Mouse (Mus musculus) MEL (cell line): ENCODE measurements around the gene Tiparp. TPM values are rescaled to one million over a fixed set of nuclear protein-coding genes. Genes with fewer than 3 reads are reported as not detected.

ENCODE experiments used
- DNase-seq: peaks from one replicate; pipeline ENCODE4 v3.0.0; 2011; ENCODE audit warnings: low read depth, low spot score
- H3K27ac ChIP-seq: 2 replicates; pipeline ENCODE4 v1.5.1; 2012; ENCODE audit warnings: low read depth, mild to moderate bottlenecking, control low read depth, low read length, moderate library complexity; ENCODE audit not compliant: control insufficient read depth
- H3K27me3 ChIP-seq, 2 experiments: fragments of 150-350 bp in 1 of 2; sonication (generic) in 1 of 2; 2 replicates each; pipeline ENCODE4 v1.6.1; 2012; ENCODE audit warnings: low read length in 2 of 2, mild to moderate bottlenecking in 2 of 2, improper control_type of control experiment in 1 of 2, moderate library complexity in 1 of 2; ENCODE audit not compliant: insufficient read depth in 2 of 2, control insufficient read depth in 1 of 2
- H3K36me3 ChIP-seq, 2 experiments: 2 replicates each; pipeline ENCODE4 v1.6.1; 2012 to 2014; ENCODE audit warnings: low read length in 2 of 2, improper control_type of control experiment in 1 of 2, inconsistent platforms in 1 of 2, mild to moderate bottlenecking in 1 of 2; ENCODE audit not compliant: insufficient read depth in 2 of 2, control insufficient read depth in 1 of 2
- H3K4me1 ChIP-seq, 2 experiments: fragments of 150-350 bp in 1 of 2; sonication (generic) in 1 of 2; 2 replicates each; pipeline ENCODE4 v1.6.1; 2012; ENCODE audit warnings: low read length in 2 of 2, improper control_type of control experiment in 1 of 2, mild to moderate bottlenecking in 1 of 2; ENCODE audit not compliant: insufficient read depth in 2 of 2, control insufficient read depth in 1 of 2
- H3K4me3 ChIP-seq, 2 experiments: fragments of 150-350 bp in 1 of 2; sonication (generic) in 1 of 2; 2 replicates each; pipeline ENCODE4 v1.5.1; 2012; ENCODE audit warnings: low read depth in 2 of 2, low read length in 2 of 2, mild to moderate bottlenecking in 2 of 2, moderate library complexity in 2 of 2, control low read depth in 1 of 2, improper control_type of control experiment in 1 of 2; ENCODE audit not compliant: control insufficient read depth in 1 of 2, insufficient read depth in 1 of 2
- H3K79me2 ChIP-seq: 2 replicates; pipeline ENCODE4 v1.6.1; 2012; ENCODE audit warnings: mild to moderate bottlenecking, low read length, moderate library complexity; ENCODE audit not compliant: control insufficient read depth, poor library complexity, insufficient read depth
- H3K9ac ChIP-seq: 2 replicates; pipeline ENCODE4 v1.6.1; 2012; ENCODE audit warnings: low read depth, mild to moderate bottlenecking, control low read depth, low read length, moderate library complexity; ENCODE audit not compliant: control insufficient read depth, poor library complexity, severe bottlenecking
- H3K9me3 ChIP-seq: fragments of 150-350 bp; sonication (generic); replicated peaks from 2 replicates; pipeline ENCODE4 v1.6.1; 2012; ENCODE audit warnings: mild to moderate bottlenecking, low read length, improper control_type of control experiment, moderate library complexity; ENCODE audit not compliant: insufficient read depth
- BHLHE40 ChIP-seq: IDR thresholded peaks from 2 replicates; pipeline ENCODE4 v1.6.1; 2012; ENCODE audit warnings: low read depth, mild to moderate bottlenecking, inconsistent platforms, low read length, improper control_type of control experiment, borderline replicate concordance
- CHD1 ChIP-seq: IDR thresholded peaks from 2 replicates; pipeline ENCODE4 v1.6.1; 2012; ENCODE audit warnings: low read depth, mild to moderate bottlenecking, inconsistent platforms, low read length, improper control_type of control experiment
- CTCF ChIP-seq, 3 experiments: IDR thresholded peaks in 2 of 3; conservative IDR thresholded peaks in 1 of 3; 2 replicates each; pipeline ENCODE4 v1.5.1; 2011 to 2012; ENCODE audit warnings: low read length in 3 of 3, low read depth in 2 of 3, mild to moderate bottlenecking in 2 of 3, improper control_type of control experiment in 1 of 3, inconsistent platforms in 1 of 3, mixed read lengths in 1 of 3, moderate library complexity in 1 of 3; ENCODE audit not compliant: control insufficient read depth in 1 of 3, insufficient read depth in 1 of 3, poor library complexity in 1 of 3, severe bottlenecking in 1 of 3
- E2F4 ChIP-seq: IDR thresholded peaks from 2 replicates; pipeline ENCODE4 v1.6.1; 2011; ENCODE audit warnings: low read depth, low read length, improper control_type of control experiment, borderline replicate concordance
- ELF1 ChIP-seq: IDR thresholded peaks from 2 replicates; pipeline ENCODE4 v1.6.1; 2014; ENCODE audit warnings: low read depth, mild to moderate bottlenecking, inconsistent platforms, low read length, improper control_type of control experiment, moderate library complexity
- EP300 ChIP-seq, 2 experiments: IDR thresholded peaks; 2 replicates each; pipeline ENCODE4 v1.6.1; 2011; ENCODE audit warnings: improper control_type of control experiment in 2 of 2, low read length in 2 of 2, low read depth in 1 of 2, mild to moderate bottlenecking in 1 of 2
- ETS1 ChIP-seq: IDR thresholded peaks from 2 replicates; pipeline ENCODE4 v1.6.1; 2012; ENCODE audit warnings: low read depth, mild to moderate bottlenecking, inconsistent platforms, low read length, improper control_type of control experiment, moderate library complexity
- KAT2A ChIP-seq: conservative IDR thresholded peaks from 2 replicates; pipeline ENCODE4 v1.6.1; 2012; ENCODE audit warnings: low read depth, low read length, improper control_type of control experiment, inconsistent platforms
- MAX ChIP-seq: IDR thresholded peaks from 2 replicates; pipeline ENCODE4 v1.6.1; 2011; ENCODE audit warnings: low read length, improper control_type of control experiment
- MAZ ChIP-seq: IDR thresholded peaks from 2 replicates; pipeline ENCODE4 v1.6.1; 2012; ENCODE audit warnings: low read depth, mild to moderate bottlenecking, inconsistent platforms, low read length, improper control_type of control experiment
- MEF2A ChIP-seq: IDR thresholded peaks from 2 replicates; pipeline ENCODE4 v1.6.1; 2014; ENCODE audit warnings: low read depth, mild to moderate bottlenecking, inconsistent platforms, low read length, improper control_type of control experiment; ENCODE audit not compliant: poor library complexity, insufficient replicate concordance, severe bottlenecking; ENCODE audit errors: extremely low read depth
- MYB ChIP-seq: IDR thresholded peaks from 2 replicates; pipeline ENCODE4 v1.6.1; 2011; ENCODE audit warnings: mild to moderate bottlenecking, low read depth, low read length, improper control_type of control experiment
- NRF1 ChIP-seq: IDR thresholded peaks from 2 replicates; pipeline ENCODE4 v1.6.1; 2014; ENCODE audit warnings: low read depth, mild to moderate bottlenecking, inconsistent platforms, low read length, improper control_type of control experiment, moderate library complexity; ENCODE audit not compliant: poor library complexity, insufficient read depth, severe bottlenecking
- POLR2AphosphoS5 ChIP-seq: IDR thresholded peaks from 2 replicates; pipeline ENCODE4 v1.6.1; 2012; ENCODE audit warnings: low read depth, borderline replicate concordance, mild to moderate bottlenecking, inconsistent platforms, low read length, moderate library complexity, mixed read lengths
- RAD21 ChIP-seq: IDR thresholded peaks from 2 replicates; pipeline ENCODE4 v1.6.1; 2011; ENCODE audit warnings: mild to moderate bottlenecking, low read depth, low read length, improper control_type of control experiment
- RCOR1 ChIP-seq: IDR thresholded peaks from 2 replicates; pipeline ENCODE4 v1.6.1; 2012; ENCODE audit warnings: low read depth, mild to moderate bottlenecking, inconsistent platforms, low read length, improper control_type of control experiment
- SMC3 ChIP-seq: IDR thresholded peaks from 2 replicates; pipeline ENCODE4 v1.6.1; 2011; ENCODE audit warnings: low read depth, low read length, improper control_type of control experiment
- UBTF ChIP-seq: IDR thresholded peaks from 2 replicates; pipeline ENCODE4 v1.6.1; 2012; ENCODE audit warnings: low read depth, mild to moderate bottlenecking, inconsistent platforms, low read length, improper control_type of control experiment, moderate library complexity, borderline replicate concordance; ENCODE audit not compliant: insufficient read depth
- USF1 ChIP-seq: IDR thresholded peaks from 2 replicates; pipeline ENCODE4 v1.6.1; 2014; ENCODE audit warnings: low read depth, mild to moderate bottlenecking, inconsistent platforms, low read length, improper control_type of control experiment, moderate library complexity
- ZNF384 ChIP-seq: IDR thresholded peaks from 2 replicates; pipeline ENCODE4 v1.6.1; 2012; ENCODE audit warnings: low read depth, mild to moderate bottlenecking, inconsistent platforms, low read length, improper control_type of control experiment
- polyA plus RNA-seq, 2 experiments: library from polyadenylated mRNA; stranded (reverse) in 1 of 2; unstranded in 1 of 2; fragments of >175 nt in 1 of 2; fragments of >200 nt in 1 of 2; gene quantifications; 2 replicates each; pipeline versions ENCODE4 v1.2.1 to v1.2.4; 2012; ENCODE audit warnings: low replicate concordance in 2 of 2, low read depth in 1 of 2; ENCODE audit not compliant: insufficient read length in 2 of 2, insufficient read depth in 1 of 2, missing spikeins in 1 of 2
- total RNA-seq: library from RNA; depleted of rRNA; stranded (reverse); fragments of 300-350 nt; gene quantifications from 2 replicates; pipeline ENCODE4 v1.2.3, GENCODE M21; 2012

Gene Tiparp
- total and polyA plus RNA-seq, 3 experiments: 2.0 to 3.3 TPM; not detected in 1

- TF ChIP-seq EP300 (IDR thresholded peaks at IDR 0.05; ENCODE audit: low read depth in 1 of 2, low read length in 2 of 2): no peak
- TF ChIP-seq MYB: no peak
- no peak for TF ChIP-seq RAD21
- TF ChIP-seq NRF1: no peak
- TF ChIP-seq ZNF384: no peak
- TF ChIP-seq MAZ: no peak
- TF ChIP-seq UBTF: no peak
- no peak for TF ChIP-seq SMC3
- TF ChIP-seq POLR2AphosphoS5: no peak
- TF ChIP-seq MAX: no peak
- no peak for TF ChIP-seq RCOR1
- TF ChIP-seq ETS1: no peak
- no peak for TF ChIP-seq ELF1
- TF ChIP-seq MEF2A: no peak
- no peak for TF ChIP-seq CTCF (IDR thresholded peaks at IDR 0.05 in 2 of 3, conservative IDR thresholded peaks at IDR 0.05 in 1 of 3; ENCODE audit: control insufficient read depth in 1 of 3, insufficient read depth in 1 of 3, low read depth in 2 of 3, low read length in 3 of 3, poor library complexity in 1 of 3, severe bottlenecking in 1 of 3)
- TF ChIP-seq BHLHE40: no peak
- no peak for TF ChIP-seq CHD1
- no peak for TF ChIP-seq E2F4
- TF ChIP-seq, all 39 proteins: peak for 0
- no peak overlapping the region for H3K27ac ChIP-seq
- peaks cover 2 to 13% of the 10 kb centered on the region in 2 experiments for H3K27me3 ChIP-seq
- H3K9me3 ChIP-seq: no peaks in the 10 kb centered on the region
- H3K79me2 ChIP-seq: peaks cover 3% of the 10 kb centered on the region; the same call in 1 of the 2 replicates
- no peaks in the 10 kb centered on the region; a peak in 1 of 4 replicates for H3K4me1 ChIP-seq
- peaks cover 0 to 2% of the 10 kb centered on the region in 2 experiments; a peak in 2 of 4 replicates for H3K36me3 ChIP-seq
- H3K4me3 ChIP-seq: no peak overlapping the region
- H3K9ac ChIP-seq: no peak overlapping the region
- DNase-seq: no peak
Observed at GRCm38 (mm10) chr3:65523397-65523796, 4.8 kb upstream of the Tiparp start.

- H3K27ac ChIP-seq: no peak overlapping the region
- H3K4me3 ChIP-seq: no peak overlapping the region
- peaks cover 0 to 5% of the 10 kb centered on the region in 2 experiments; a peak in 2 of 4 replicates for H3K36me3 ChIP-seq
- H3K9ac ChIP-seq: no peak overlapping the region
- H3K79me2 ChIP-seq: peaks cover 8% of the 10 kb centered on the region; the same call in 1 of the 2 replicates
- H3K4me1 ChIP-seq: no peaks in the 10 kb centered on the region; a peak in 2 of 4 replicates
- H3K27me3 ChIP-seq: peaks cover 0 to 9% of the 10 kb centered on the region in 2 experiments; a peak in 3 of 4 replicates
- TF ChIP-seq KAT2A: no peak
- no peak for TF ChIP-seq CHD1
- no peak for TF ChIP-seq USF1
- TF ChIP-seq UBTF: no peak
- TF ChIP-seq E2F4: no peak
- no peak for DNase-seq
- H3K9me3 ChIP-seq: no peaks in the 10 kb centered on the region
Observed at GRCm38 (mm10) chr3:65525731-65526130, 2.5 kb upstream of the Tiparp start.
